Mouse (Mus musculus) liver, postnatal 0 days (tissue): ENCODE results near the gene Ccdc27.

ENCODE experiments used
- CTCF ChIP-seq: sonication (generic); IDR thresholded peaks from 2 replicates; pipeline ENCODE4 v1.5.1; 2016; ENCODE audit warnings: antibody characterized with exemption, low read depth
- EP300 ChIP-seq: IDR thresholded peaks from 2 replicates; pipeline ENCODE4 v1.6.1; 2016; ENCODE audit warnings: antibody characterized with exemption, low read depth, mild to moderate bottlenecking

DNA sequence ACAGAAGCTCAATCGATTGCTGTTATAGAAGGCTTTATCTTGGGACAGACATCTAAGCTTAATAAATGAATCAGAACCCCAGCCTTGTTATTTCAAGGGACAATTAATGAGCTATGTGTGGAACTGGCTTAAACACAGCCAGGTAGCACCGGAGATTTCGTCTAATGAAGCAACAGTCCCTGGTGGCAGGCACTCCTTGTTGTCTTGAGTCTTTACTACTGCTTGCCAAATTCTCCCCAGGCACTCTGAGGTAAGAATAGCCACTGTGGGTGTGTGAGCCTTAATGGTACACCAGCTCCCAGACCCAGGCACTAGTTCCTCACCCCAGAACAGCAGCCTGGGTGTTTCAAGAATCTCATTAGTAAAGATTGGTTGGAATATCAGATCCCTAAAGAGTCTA lies 8.9 kb upstream of the Ccdc27 start:
- TF ChIP-seq CTCF = no peak
- no peak for TF ChIP-seq EP300
